Mouse (Mus musculus): ENCODE measurements around the gene Sez6. TPM values are rescaled to one million over a fixed set of nuclear protein-coding genes. Genes with fewer than 3 reads are reported as not detected.

Sez6 gene
- polyA plus RNA-seq, 1 experiment from 2014 or later: 0.17 TPM

DNA sequence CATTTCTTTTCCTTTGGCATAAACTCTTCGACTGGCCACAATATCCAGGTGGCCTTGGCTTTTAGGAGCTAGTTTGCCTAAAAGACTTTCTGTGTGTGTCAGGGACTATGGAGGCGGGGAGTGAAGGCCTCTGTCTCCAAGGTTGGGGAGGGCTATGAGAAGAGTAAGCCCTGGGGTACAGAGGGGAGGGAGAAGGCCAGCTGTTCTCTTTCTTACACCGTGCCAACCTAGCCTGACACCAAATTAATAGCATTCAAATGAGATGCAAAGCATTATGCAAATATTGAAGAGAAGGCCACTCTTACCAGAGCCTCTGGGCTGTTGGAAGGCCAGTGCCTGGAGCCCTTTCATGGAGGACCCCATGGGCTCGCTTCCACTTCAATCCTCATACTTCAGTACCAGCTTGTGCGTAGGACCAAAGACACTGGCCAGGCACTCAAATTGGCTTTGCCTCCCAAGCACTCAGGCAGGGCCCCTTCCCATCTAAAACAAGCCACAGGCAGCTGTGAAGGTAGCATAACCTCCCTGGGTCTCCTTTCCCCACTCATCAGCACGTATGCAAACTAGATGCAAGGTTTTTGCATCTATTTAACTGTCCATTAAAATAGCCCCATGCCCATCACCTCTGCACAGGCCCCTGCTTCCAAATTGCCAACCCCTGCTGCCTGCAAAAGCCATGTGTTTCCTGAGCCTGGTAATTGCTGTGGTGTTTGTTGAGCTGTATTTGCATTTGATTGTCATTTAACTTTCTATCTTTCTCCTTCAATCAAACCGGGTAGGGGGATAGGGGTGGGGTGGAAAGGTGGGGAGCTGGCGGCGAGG lies 4.6 kb upstream of the Sez6 start:
- Histone ChIP-seq H3K4me3 (replicated peaks; ENCODE audit: low read depth, low read length) (no peak overlapping the region), H3K9ac (ENCODE audit: low read depth, low read length) (no peak overlapping the region), H3K27me3 (ENCODE audit: insufficient read depth, low read length) (peaks cover 22% of the 10 kb centered on the region), H3K27ac (no peak overlapping the region), H3K9me3 (replicated peaks; ENCODE audit: low read length) (no peaks in the 10 kb centered on the region), H3K4me2 (ENCODE audit: low read length) (no peak overlapping the region), H3K36me3 (ENCODE audit: insufficient read depth, low read length) (no peaks in the 10 kb centered on the region), H3K4me1 (replicated peaks; ENCODE audit: insufficient read depth, low read length) (peaks cover 2% of the 10 kb centered on the region; the same call in 1 of the 2 replicates)
- DNase-seq (ENCODE audit: low spot score): no peak
- TF ChIP-seq CTCF (IDR thresholded peaks at IDR 0.05; ENCODE audit: low read depth): no peak
- ATAC-seq (replicated peaks; ENCODE audit: low FRiP score, low read depth): no peak
- WGBS: 29% methylated on average over 9 of the region's 9 CpGs

GRCm38 (mm10) chr11:77926666-77927065 lies 3.9 kb upstream of the Sez6 start:
- Histone ChIP-seq H3K9me3 (replicated peaks; ENCODE audit: low read length) (no peaks in the 10 kb centered on the region), H3K4me3 (replicated peaks; ENCODE audit: low read depth, low read length) (no peak overlapping the region), H3K4me1 (replicated peaks; ENCODE audit: insufficient read depth, low read length) (peaks cover 8% of the 10 kb centered on the region), H3K36me3 (ENCODE audit: insufficient read depth, low read length) (no peaks in the 10 kb centered on the region), H3K4me2 (ENCODE audit: low read length) (no peak overlapping the region), H3K9ac (ENCODE audit: low read depth, low read length) (no peak overlapping the region), H3K27ac (no peak overlapping the region), H3K27me3 (ENCODE audit: insufficient read depth, low read length) (peaks cover 28% of the 10 kb centered on the region)
- no peak for TF ChIP-seq CTCF (IDR thresholded peaks at IDR 0.05; ENCODE audit: low read depth)
- 7% methylated on average over 9 of the region's 9 CpGs for WGBS
- no peak for DNase-seq (ENCODE audit: low spot score)
- ATAC-seq (replicated peaks; ENCODE audit: low FRiP score, low read depth): no peak

- DNase-seq (ENCODE audit: low spot score) (no peak), ATAC-seq (replicated peaks; ENCODE audit: low FRiP score, low read depth) (no peak)
- TF ChIP-seq CTCF (IDR thresholded peaks at IDR 0.05; ENCODE audit: low read depth): no peak
- Histone ChIP-seq H3K9me3 (replicated peaks; ENCODE audit: low read length) (no peaks in the 10 kb centered on the region), H3K4me2 (ENCODE audit: low read length) (no peak overlapping the region), H3K27me3 (ENCODE audit: insufficient read depth, low read length) (peaks cover 39% of the 10 kb centered on the region), H3K4me3 (replicated peaks; ENCODE audit: low read depth, low read length) (no peak overlapping the region), H3K36me3 (ENCODE audit: insufficient read depth, low read length) (no peaks in the 10 kb centered on the region), H3K27ac (no peak overlapping the region), H3K4me1 (replicated peaks; ENCODE audit: insufficient read depth, low read length) (peaks cover 8% of the 10 kb centered on the region), H3K9ac (ENCODE audit: low read depth, low read length) (no peak overlapping the region)
- WGBS: 69% methylated on average over 5 of the region's 5 CpGs
Observed at GRCm38 (mm10) chr11:77927837-77928236, 2.8 kb upstream of the Sez6 start.

GRCm38 (mm10) chr11:77931541-77932433 lies 1.2 kb downstream of the Sez6 start:
- H3K4me1 ChIP-seq (replicated peaks; ENCODE audit: insufficient read depth, low read length): peaks cover 8% of the 10 kb centered on the region
- no peaks in the 10 kb centered on the region for H3K36me3 ChIP-seq (ENCODE audit: insufficient read depth, low read length)
- ATAC-seq (replicated peaks; ENCODE audit: low FRiP score, low read depth) (no peak), DNase-seq (ENCODE audit: low spot score) (no peak)
- peak overlapping the region; percentile 40 for H3K4me3 ChIP-seq (replicated peaks; ENCODE audit: low read depth, low read length)
- H3K4me2 ChIP-seq (ENCODE audit: low read length): peak overlapping the region; percentile 82
- no peak for TF ChIP-seq CTCF (IDR thresholded peaks at IDR 0.05; ENCODE audit: low read depth)
- H3K9ac ChIP-seq (ENCODE audit: low read depth, low read length): no peak overlapping the region
- no peak overlapping the region for H3K27ac ChIP-seq
- WGBS: 2% methylated on average over 41 of the region's 41 CpGs
- H3K27me3 ChIP-seq (ENCODE audit: insufficient read depth, low read length): peaks cover 71% of the 10 kb centered on the region
- H3K9me3 ChIP-seq (replicated peaks; ENCODE audit: low read length): no peaks in the 10 kb centered on the region

DNA sequence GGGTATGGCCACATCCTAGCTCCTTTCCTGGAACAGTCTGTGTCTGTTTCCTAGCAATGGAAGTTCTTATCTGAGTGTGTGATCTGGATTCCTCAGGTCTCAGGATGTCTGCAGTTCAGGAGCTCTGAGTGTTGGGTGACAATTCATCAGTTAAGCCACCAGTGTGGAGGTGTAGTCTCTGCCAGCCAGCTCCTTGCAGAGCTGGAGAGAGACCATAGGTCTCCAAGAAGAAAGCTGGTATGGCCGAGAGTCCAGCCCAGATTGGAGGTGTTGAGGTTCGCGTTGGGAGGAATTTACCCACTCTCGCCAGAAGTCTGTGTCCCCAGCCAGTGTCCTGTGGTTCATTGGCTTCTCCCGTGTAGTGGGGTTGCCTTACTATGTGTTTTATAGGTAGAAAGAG lies 2.0 kb downstream of the Sez6 start:
- ATAC-seq (replicated peaks; ENCODE audit: low FRiP score, low read depth): no peak
- Histone ChIP-seq H3K4me2 (ENCODE audit: low read length) (no peak overlapping the region), H3K36me3 (ENCODE audit: insufficient read depth, low read length) (no peaks in the 10 kb centered on the region), H3K9ac (ENCODE audit: low read depth, low read length) (no peak overlapping the region), H3K27ac (no peak overlapping the region), H3K9me3 (replicated peaks; ENCODE audit: low read length) (no peaks in the 10 kb centered on the region), H3K4me1 (replicated peaks; ENCODE audit: insufficient read depth, low read length) (peaks cover 8% of the 10 kb centered on the region), H3K4me3 (replicated peaks; ENCODE audit: low read depth, low read length) (no peak overlapping the region), H3K27me3 (ENCODE audit: insufficient read depth, low read length) (peaks cover 74% of the 10 kb centered on the region)
- no peak for TF ChIP-seq CTCF (IDR thresholded peaks at IDR 0.05; ENCODE audit: low read depth)
- WGBS: 37% methylated on average over 5 of the region's 5 CpGs
- DNase-seq (ENCODE audit: low spot score): no peak

DNA sequence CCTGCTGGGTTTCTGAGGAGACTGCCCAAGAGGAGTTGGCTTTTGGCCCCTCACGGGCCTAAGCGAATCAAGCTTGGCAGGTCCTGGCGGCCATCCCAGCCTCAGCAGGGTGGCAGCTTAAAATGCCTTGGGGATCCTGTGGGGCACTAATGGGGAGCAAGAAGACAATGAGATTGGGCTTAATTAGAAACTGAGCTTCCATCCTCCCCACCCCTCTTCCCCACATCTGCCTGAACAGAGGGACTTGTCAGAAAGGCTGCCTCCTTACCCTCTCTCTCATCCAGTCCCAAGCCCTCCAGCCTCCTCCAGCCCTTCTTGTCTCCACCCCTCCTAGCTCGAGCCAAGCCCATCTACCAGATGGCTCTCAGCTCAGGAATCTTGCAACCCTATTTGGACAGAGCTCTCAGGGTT lies 3.5 kb downstream of the Sez6 start:
- H3K27me3 ChIP-seq (ENCODE audit: insufficient read depth, low read length): peaks cover 69% of the 10 kb centered on the region
- ATAC-seq (replicated peaks; ENCODE audit: low FRiP score, low read depth) (no peak), DNase-seq (ENCODE audit: low spot score) (no peak)
- no peaks in the 10 kb centered on the region for H3K36me3 ChIP-seq (ENCODE audit: insufficient read depth, low read length)
- H3K4me1 ChIP-seq (replicated peaks; ENCODE audit: insufficient read depth, low read length): peaks cover 8% of the 10 kb centered on the region
- H3K4me2 ChIP-seq (ENCODE audit: low read length): no peak overlapping the region
- no peak overlapping the region for H3K27ac ChIP-seq
- no peak overlapping the region for H3K4me3 ChIP-seq (replicated peaks; ENCODE audit: low read depth, low read length)
- WGBS: 4% methylated on average over 4 of the region's 4 CpGs
- no peak for TF ChIP-seq CTCF (IDR thresholded peaks at IDR 0.05; ENCODE audit: low read depth)
- no peaks in the 10 kb centered on the region for H3K9me3 ChIP-seq (replicated peaks; ENCODE audit: low read length)
- H3K9ac ChIP-seq (ENCODE audit: low read depth, low read length): no peak overlapping the region

Data from kidney, postnatal 0 days (tissue).